Mouse (Mus musculus): ENCODE measurements at regions not wholly inside any gene's neighbourhood (a gene's known extent, or its start where the extent isn't known, plus 50 kb on each side); places are given as distances from the start of the nearest gene placed in this dataset.

DNA sequence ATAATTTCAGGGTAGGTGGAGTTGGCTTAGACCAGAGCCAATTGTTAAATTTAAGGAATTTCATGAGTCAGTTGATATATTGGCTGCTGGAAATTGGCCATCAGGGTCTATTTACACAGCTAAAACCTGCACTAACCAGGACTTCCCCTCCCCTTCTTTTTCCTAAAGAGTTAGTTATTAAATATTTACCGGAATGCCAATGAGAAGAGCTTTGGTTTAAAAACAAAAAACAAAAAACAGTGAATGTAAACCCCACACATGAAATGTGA, 294.6 kb downstream of the Epha4 start:
- DNase-seq (ENCODE audit: low spot score) (no peak), ATAC-seq (ENCODE audit: insufficient read depth, low read depth) (no peak)
- Histone ChIP-seq H3K9ac (replicated peaks; ENCODE audit: low read depth, low read length) (no peak overlapping the region), H3K9me3 (replicated peaks; ENCODE audit: control insufficient read depth, low read length) (no peaks in the 10 kb centered on the region), H3K36me3 (replicated peaks; ENCODE audit: control insufficient read depth, insufficient read depth, low read length) (no peaks in the 10 kb centered on the region), H3K4me1 (ENCODE audit: control insufficient read depth, insufficient read depth) (no peaks in the 10 kb centered on the region), H3K4me3 (ENCODE audit: low read depth, low read length) (no peak overlapping the region), H3K27me3 (ENCODE audit: control insufficient read depth, insufficient read depth, low read length) (no peaks in the 10 kb centered on the region), H3K4me2 (ENCODE audit: low read depth, low read length) (no peak overlapping the region), H3K27ac (ENCODE audit: low read depth) (no peak overlapping the region)
- WGBS: 83% methylated on average over 1 of the region's 1 CpGs
- TF ChIP-seq EP300 (IDR thresholded peaks at IDR 0.05; ENCODE audit: low read depth) (no peak), CTCF (IDR thresholded peaks at IDR 0.05; ENCODE audit: low read depth) (no peak)

GRCm38 (mm10) chr1:77220783-77221182, 294.1 kb downstream of the Epha4 start:
- DNase-seq (ENCODE audit: low spot score): no peak
- no peak overlapping the region for H3K27ac ChIP-seq (ENCODE audit: low read depth)

GRCm38 (mm10) chr1:77221900-77222299, 293.0 kb downstream of the Epha4 start:
- Histone ChIP-seq H3K9me3 (replicated peaks; ENCODE audit: control insufficient read depth, low read length) (no peaks in the 10 kb centered on the region), H3K27ac (ENCODE audit: low read depth) (no peak overlapping the region), H3K4me1 (ENCODE audit: control insufficient read depth, insufficient read depth) (peaks cover 5% of the 10 kb centered on the region; the same call in 1 of the 2 replicates), H3K4me3 (ENCODE audit: low read depth, low read length) (no peak overlapping the region), H3K9ac (replicated peaks; ENCODE audit: low read depth, low read length) (no peak overlapping the region), H3K36me3 (replicated peaks; ENCODE audit: control insufficient read depth, insufficient read depth, low read length) (no peaks in the 10 kb centered on the region), H3K4me2 (ENCODE audit: low read depth, low read length) (no peak overlapping the region), H3K27me3 (ENCODE audit: control insufficient read depth, insufficient read depth, low read length) (no peaks in the 10 kb centered on the region)
- TF ChIP-seq CTCF (IDR thresholded peaks at IDR 0.05; ENCODE audit: low read depth) (no peak), EP300 (IDR thresholded peaks at IDR 0.05; ENCODE audit: low read depth) (no peak)
- ATAC-seq (ENCODE audit: insufficient read depth, low read depth) (no peak), DNase-seq (ENCODE audit: low spot score) (no peak)
- WGBS: 76% methylated on average over 2 of the region's 2 CpGs

More at GRCm38 (mm10) chr1:77220783-77221182, 294.1 kb downstream of the Epha4 start:
- Histone ChIP-seq H3K4me1 (ENCODE audit: control insufficient read depth, insufficient read depth) (no peaks in the 10 kb centered on the region), H3K9me3 (replicated peaks; ENCODE audit: control insufficient read depth, low read length) (no peaks in the 10 kb centered on the region), H3K4me2 (ENCODE audit: low read depth, low read length) (no peak overlapping the region), H3K27me3 (ENCODE audit: control insufficient read depth, insufficient read depth, low read length) (no peaks in the 10 kb centered on the region), H3K4me3 (ENCODE audit: low read depth, low read length) (no peak overlapping the region), H3K36me3 (replicated peaks; ENCODE audit: control insufficient read depth, insufficient read depth, low read length) (no peaks in the 10 kb centered on the region), H3K9ac (replicated peaks; ENCODE audit: low read depth, low read length) (no peak overlapping the region)
- TF ChIP-seq CTCF (IDR thresholded peaks at IDR 0.05; ENCODE audit: low read depth) (no peak), EP300 (IDR thresholded peaks at IDR 0.05; ENCODE audit: low read depth) (no peak)
- WGBS: 59% methylated on average over 6 of the region's 6 CpGs
- ATAC-seq (ENCODE audit: insufficient read depth, low read depth): no peak

- H3K9me3 ChIP-seq (replicated peaks; ENCODE audit: control insufficient read depth, low read length): 0 out of 2 replicates have a peak, but pooled peaks cover 7% of the 10 kb centered on the region
- no peak overlapping the region for H3K4me3 ChIP-seq (ENCODE audit: low read depth, low read length)
- WGBS: 32% methylated on average over 4 of the region's 4 CpGs
- DNase-seq (ENCODE audit: low spot score) (no peak), ATAC-seq (ENCODE audit: insufficient read depth, low read depth) (no peak)
- H3K4me1 ChIP-seq (ENCODE audit: control insufficient read depth, insufficient read depth): peaks cover 6% of the 10 kb centered on the region; the same call in 1 of the 2 replicates
- TF ChIP-seq EP300 (IDR thresholded peaks at IDR 0.05; ENCODE audit: low read depth): no peak
- TF ChIP-seq CTCF (IDR thresholded peaks at IDR 0.05; ENCODE audit: low read depth): no peak
- no peaks in the 10 kb centered on the region for H3K36me3 ChIP-seq (replicated peaks; ENCODE audit: control insufficient read depth, insufficient read depth, low read length)
- H3K27me3 ChIP-seq (ENCODE audit: control insufficient read depth, insufficient read depth, low read length): no peaks in the 10 kb centered on the region
- no peak overlapping the region; the same call in 1 of the 2 replicates for H3K4me2 ChIP-seq (ENCODE audit: low read depth, low read length)
- H3K9ac ChIP-seq (replicated peaks; ENCODE audit: low read depth, low read length): no peak overlapping the region
- H3K27ac ChIP-seq (ENCODE audit: low read depth): no peak overlapping the region
These were observed 288.3 kb downstream of the Epha4 start for GRCm38 (mm10) chr1:77226546-77226945.

GRCm38 (mm10) chr1:77226991-77227515, 287.8 kb downstream of the Epha4 start:
- no peaks in the 10 kb centered on the region for H3K27me3 ChIP-seq (ENCODE audit: control insufficient read depth, insufficient read depth, low read length)
- H3K4me1 ChIP-seq (ENCODE audit: control insufficient read depth, insufficient read depth): peaks cover 6% of the 10 kb centered on the region; the same call in 1 of the 2 replicates
- H3K27ac ChIP-seq (ENCODE audit: low read depth): no peak overlapping the region
- peak overlapping the region; percentile 25; the same call in 1 of the 2 replicates for H3K4me2 ChIP-seq (ENCODE audit: low read depth, low read length)
- TF ChIP-seq CTCF (IDR thresholded peaks at IDR 0.05; ENCODE audit: low read depth) (no peak), EP300 (IDR thresholded peaks at IDR 0.05; ENCODE audit: low read depth) (no peak)
- DNase-seq (ENCODE audit: low spot score) (no peak), ATAC-seq (ENCODE audit: insufficient read depth, low read depth) (no peak)
- no peaks in the 10 kb centered on the region for H3K36me3 ChIP-seq (replicated peaks; ENCODE audit: control insufficient read depth, insufficient read depth, low read length)
- no peak overlapping the region for H3K9ac ChIP-seq (replicated peaks; ENCODE audit: low read depth, low read length)
- 0 out of 2 replicates have a peak, but pooled peaks cover 7% of the 10 kb centered on the region for H3K9me3 ChIP-seq (replicated peaks; ENCODE audit: control insufficient read depth, low read length)
- WGBS: 19% methylated on average over 12 of the region's 12 CpGs
- H3K4me3 ChIP-seq (ENCODE audit: low read depth, low read length): no peak overlapping the region

- Histone ChIP-seq H3K9ac (replicated peaks; ENCODE audit: low read depth, low read length) (no peak overlapping the region), H3K4me1 (ENCODE audit: control insufficient read depth, insufficient read depth) (peaks cover 6% of the 10 kb centered on the region; the same call in 1 of the 2 replicates), H3K27me3 (ENCODE audit: control insufficient read depth, insufficient read depth, low read length) (no peaks in the 10 kb centered on the region), H3K4me3 (ENCODE audit: low read depth, low read length) (no peak overlapping the region), H3K9me3 (replicated peaks; ENCODE audit: control insufficient read depth, low read length) (0 out of 2 replicates have a peak, but pooled peaks cover 7% of the 10 kb centered on the region), H3K27ac (ENCODE audit: low read depth) (no peak overlapping the region), H3K36me3 (replicated peaks; ENCODE audit: control insufficient read depth, insufficient read depth, low read length) (no peaks in the 10 kb centered on the region), H3K4me2 (ENCODE audit: low read depth, low read length) (no peak overlapping the region)
- ATAC-seq (ENCODE audit: insufficient read depth, low read depth): no peak
- no peak for DNase-seq (ENCODE audit: low spot score)
- 60% methylated on average over 6 of the region's 6 CpGs for WGBS
- TF ChIP-seq EP300 (IDR thresholded peaks at IDR 0.05; ENCODE audit: low read depth) (no peak), CTCF (IDR thresholded peaks at IDR 0.05; ENCODE audit: low read depth) (no peak)
These were observed 287.1 kb downstream of the Epha4 start for GRCm38 (mm10) chr1:77227800-77228199.

Data from heart, postnatal 0 days (tissue).